Mouse (Mus musculus): ENCODE results near the gene Olfr632. TPM values are rescaled to one million over a fixed set of nuclear protein-coding genes. Genes with fewer than 3 reads are reported as not detected.
"Not testable (repeated sequence)": the region's sequence is repeated elsewhere in the genome, so short reads cannot be mapped to it uniquely, and the experiment has no call there.

Olfr632 gene
- total RNA-seq (2021), result not detected
- long read RNA-seq, experiment 1, result 0 reads
- long read RNA-seq, experiment 2, result 0 reads

DNA sequence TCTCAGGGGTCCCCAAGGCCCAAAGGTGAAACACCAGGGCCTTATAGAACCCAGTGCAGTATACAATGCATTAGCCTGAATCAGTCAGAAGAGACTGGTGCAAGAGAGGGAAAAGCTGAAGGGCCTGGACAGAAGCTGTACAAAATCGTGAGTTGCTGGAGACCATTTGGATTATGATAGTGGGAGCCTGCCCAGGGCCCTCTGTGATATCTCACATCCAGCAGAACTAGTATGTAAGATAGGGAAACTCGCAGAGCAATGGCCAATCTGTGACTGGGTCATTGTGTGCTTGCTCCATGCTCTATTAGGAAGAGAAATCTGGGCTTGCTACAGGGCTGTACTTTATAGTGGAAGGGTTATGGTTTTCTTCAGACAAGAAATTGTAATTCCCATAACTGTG, at the start of gene Olfr632:
Gene Olfr632 (plus strand): TSS at position 84 of the 400 bp plus-strand sequence.
- DNase-seq (ENCODE audit: low spot score), result no peak

DNA sequence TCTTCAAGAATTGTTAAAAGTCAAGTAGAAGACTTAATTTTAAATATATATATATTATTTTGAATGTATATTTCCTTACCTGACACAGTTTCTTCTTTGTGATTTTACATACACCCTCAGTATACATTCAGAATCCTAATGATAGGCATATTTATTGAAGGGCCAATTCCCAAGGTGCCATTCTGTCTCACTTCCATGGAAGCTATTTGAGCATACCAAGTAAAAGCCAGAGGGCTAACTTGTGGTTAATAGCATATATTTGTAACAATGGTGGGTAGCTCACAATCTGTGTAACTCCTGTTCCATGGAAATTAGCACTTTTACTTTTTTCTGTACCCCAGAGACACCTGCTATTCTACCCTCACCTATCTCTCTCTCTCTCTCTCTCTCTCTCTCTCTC, 48.0 kb upstream of the Olfr632 start, which contains the start of gene Olfr66:
Gene Olfr66 (minus strand): TSS at position 101 of the 400 bp plus-strand sequence.
- DNase-seq (ENCODE audit: low spot score), result no peak

DNA sequence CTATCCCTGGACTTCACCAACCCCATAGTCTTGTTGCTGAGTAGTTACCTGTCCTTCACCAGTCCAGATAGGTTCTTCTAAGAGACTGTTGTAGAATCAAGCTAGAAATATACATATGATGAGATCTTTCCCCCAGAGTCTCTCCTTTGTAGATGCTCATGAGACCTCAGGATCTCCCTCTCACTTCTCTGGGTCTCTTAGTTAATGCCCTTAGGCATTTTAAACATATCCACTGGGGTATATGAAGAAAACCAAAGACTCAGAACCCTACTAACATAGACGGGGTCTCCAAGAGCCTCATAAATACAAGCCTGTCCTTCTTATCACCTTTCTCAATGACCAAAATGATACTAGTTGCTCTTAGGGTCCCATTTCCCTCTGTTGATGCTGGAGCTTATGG, 39.8 kb upstream of the Olfr632 start, which contains the start of gene Olfr64:
Gene Olfr64 (minus strand): TSS at position 101 of the 400 bp plus-strand sequence.
- no peak for DNase-seq (ENCODE audit: low spot score)

DNA sequence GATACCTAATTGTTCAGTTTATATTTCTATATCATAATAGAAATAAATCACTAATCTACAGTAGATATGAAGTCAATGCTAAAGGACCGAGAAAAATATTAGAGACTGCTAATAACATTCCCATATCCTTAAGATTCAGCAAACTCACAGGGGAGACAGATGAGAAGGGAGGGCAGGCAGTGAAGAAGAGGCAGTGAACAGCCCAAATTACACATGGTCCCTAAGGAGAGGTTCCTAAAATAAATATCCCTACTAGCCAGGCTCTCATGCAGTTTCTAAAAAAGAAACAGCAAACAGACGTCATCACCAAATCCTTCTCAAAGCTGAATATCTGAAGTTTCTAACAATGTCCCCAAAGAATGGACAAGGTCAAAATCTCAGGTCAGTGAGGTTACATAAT, 31.0 kb upstream of the Olfr632 start, which contains the start of gene Olfr65:
Gene Olfr65 (plus strand): TSS at position 301 of the 400 bp plus-strand sequence.
- DNase-seq (ENCODE audit: low spot score), result no peak

DNA sequence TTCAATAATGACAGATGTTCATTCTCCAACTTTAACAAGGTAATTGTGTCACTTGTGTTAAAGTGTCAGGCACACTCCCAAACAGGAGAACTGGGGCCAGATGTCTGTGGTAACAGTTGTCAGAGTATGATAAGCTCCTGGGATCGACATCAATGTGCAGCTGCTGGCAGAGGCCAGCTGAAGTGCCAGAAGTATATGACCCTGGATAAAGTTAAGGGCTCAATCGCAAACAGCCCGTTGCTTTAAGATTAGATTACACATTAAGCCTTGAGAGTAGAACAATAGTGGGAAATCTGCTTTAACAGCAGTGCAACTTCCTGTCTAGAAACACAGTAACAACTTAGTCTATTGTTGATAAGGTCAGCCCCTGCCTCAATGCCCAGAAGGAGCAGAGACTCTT, 24.1 kb upstream of the Olfr632 start:
- no peak for DNase-seq (ENCODE audit: low spot score)

DNA sequence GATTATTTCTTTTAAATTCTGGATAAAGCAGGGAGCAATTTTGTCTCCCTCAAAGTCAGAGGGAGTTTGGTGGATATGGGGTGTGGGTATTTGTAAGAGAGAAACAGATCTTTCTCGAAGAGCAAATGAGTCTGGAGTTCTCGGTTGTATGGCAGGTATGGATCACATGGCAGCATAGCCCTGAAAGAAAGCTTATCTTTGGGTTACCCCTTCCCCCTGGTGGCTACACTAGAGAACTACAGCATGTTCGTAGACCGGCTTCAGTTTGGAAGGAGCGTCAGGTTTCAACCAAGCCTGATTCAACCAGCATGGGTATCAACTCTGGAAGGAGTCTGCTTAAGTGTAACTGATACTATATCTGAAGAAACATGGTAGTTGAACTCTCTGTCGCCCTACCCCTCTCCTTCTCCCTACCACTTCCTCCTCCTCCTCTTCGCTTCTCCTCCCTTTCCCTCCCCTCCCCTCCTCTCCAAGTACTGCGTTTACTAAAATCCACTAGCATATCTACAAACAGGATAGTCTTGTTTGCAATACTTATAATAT, 21.1 kb upstream of the Olfr632 start:
- DNase-seq (ENCODE audit: low spot score), result no peak

DNA sequence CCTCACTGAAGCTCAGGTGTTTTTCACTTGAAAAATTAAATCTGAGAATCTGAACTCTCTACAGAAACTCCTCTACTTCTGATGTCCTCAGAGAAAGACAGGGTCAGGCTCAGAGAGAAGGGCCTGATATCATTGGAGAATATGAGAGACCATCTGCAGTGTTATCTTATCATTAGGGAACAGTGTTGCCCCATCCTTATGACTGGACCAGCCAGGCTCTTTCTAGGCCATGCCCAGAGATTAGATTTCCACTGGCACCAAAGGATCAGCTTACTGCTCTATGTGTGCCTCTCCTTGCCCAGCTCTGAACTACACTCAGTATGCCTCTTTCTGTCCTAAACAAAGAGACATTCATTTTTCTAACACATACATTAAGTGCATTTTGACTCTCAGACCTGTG, 18.8 kb upstream of the Olfr632 start:
- no peak for DNase-seq (ENCODE audit: low spot score)

DNA sequence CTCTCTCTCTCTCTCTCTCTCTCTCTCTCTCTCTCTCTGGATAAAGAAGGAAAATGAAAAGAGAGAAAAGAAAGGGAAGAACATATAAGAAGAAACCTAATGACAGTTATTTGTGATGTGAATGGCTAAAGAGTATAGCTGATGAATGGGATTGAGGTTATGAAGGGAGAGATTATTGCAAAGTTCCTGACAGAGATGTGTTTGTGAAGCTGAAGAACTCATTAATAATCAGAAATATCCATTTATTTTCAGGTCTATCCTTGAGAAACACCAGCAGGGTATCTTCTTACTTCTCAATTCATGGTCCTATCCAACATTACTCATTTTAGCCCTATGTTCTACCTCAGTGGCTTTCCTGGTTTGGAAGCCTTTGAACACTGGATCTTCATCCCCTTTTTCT, 5.6 kb upstream of the Olfr632 start, which contains the start of gene Olfr631:
Gene Olfr631 (plus strand): TSS at position 301 of the 400 bp plus-strand sequence.
- no peak for DNase-seq (ENCODE audit: low spot score)

DNA sequence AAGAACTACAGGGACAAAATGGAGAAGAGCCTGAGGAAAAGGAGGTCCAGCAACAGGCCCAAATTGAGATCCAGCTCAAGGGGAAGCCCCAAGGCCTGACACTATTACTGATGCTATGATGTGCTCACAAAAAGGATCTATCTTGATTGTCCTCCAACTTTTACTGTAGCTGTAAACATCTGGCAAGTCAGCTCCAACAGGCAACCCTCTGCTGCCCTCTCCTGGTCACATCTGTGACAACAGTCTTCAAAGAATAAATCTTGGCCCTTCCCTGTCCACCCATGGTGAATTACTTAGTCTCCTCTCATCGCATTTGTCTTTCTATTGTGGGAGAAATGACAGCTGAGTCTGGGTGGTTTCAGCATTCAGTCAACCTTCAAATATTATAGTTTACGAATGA, 8.6 kb downstream of the Olfr632 start:
- no peak for DNase-seq (ENCODE audit: low spot score)

DNA sequence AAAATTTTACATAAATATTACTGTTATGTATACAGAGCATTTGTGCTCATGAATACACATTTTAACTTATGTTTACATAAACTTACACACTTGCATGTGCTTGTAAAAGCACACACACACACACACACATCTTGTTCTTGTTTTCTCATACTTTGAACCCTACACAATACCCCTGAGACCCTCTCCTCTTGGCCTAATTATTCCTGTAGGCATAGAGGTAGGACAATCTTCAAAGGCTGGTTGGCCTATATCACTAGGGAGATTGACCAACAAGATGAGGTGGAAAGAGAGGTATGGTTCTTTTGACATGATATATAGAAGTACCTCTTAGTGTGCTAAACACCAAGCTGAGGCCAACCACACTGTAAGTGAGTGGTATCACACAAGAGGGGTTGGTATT, 10.0 kb downstream of the Olfr632 start, which contains the start of gene Olfr633:
Gene Olfr633 (plus strand): TSS at position 301 of the 400 bp plus-strand sequence.
- DNase-seq (ENCODE audit: low spot score), result no peak

DNA sequence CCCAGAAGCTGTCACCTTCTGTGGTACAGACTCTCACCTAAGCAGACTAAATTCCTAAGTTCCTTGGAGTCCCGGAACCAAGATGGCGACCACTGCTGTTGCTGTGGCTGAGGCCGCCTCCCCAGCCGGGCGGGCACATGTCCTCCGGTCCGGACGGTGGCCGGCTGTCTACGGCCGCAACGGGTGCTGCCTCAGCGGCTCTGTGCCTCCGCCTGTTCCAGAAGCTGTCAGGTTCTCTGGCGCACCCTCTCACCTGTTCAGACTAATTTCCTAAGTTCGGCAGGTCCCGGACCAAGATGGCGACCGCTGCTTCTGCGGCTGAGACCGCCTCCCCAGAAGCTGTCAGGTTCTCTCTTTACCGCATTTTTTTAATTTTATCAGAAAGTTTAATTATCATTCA, 32.7 kb downstream of the Olfr632 start:
- DNase-seq (ENCODE audit: low spot score), result not testable (repeated sequence)

DNA sequence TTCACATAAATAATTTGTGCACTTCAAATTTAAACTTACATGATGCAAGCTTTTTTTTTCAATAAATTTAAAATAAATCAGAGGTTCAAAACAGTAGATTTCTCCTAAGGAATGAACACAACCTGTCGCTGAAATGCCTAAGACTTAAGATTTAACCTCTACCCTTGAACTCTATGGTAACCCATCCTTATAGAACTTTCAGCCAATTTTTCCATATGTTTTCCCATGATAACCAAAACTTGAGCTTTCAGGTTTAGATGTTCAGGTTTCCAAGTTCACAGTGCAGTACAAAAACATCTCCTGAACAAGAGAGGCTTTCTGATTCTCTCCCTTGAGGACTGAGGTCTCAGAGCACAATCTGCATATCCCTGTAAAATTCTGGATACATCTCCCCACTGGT, 36.7 kb downstream of the Olfr632 start, which contains the start of gene Olfr635:
Gene Olfr635 (plus strand): TSS at position 301 of the 400 bp plus-strand sequence.
- DNase-seq (ENCODE audit: low spot score), result no peak

DNA sequence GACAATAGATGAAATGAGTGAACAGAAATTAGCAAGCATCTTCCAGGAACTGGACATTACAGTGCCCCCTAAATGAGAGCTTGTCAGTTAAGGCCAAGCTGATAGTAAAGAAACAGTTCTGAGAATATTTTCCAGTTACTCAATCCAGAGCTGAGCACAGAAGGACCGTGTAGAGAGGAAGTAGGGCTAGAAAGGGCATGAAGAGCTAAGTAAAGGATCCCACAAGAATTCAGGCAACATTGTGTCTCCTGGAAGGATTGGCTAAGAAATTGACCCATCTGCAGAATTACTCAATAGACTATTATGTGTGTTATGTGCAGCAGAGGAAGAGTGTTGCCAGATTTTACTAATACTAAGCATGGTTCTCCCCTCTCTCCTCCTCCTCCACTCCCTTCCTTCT, 37.6 kb downstream of the Olfr632 start:
- DNase-seq (ENCODE audit: low spot score), result no peak

Other genes starting within 250 kb of the Olfr632 start
- not detected for gene Olfr243, start 219.7 kb upstream of the Olfr632 start, total RNA-seq (2021)
- gene Olfr628, start 204.0 kb upstream of the Olfr632 start, total RNA-seq (2021), result not detected
- gene Olfr629, start 189.4 kb upstream of the Olfr632 start, total RNA-seq (2021), result not detected
- not detected for gene Olfr630, start 177.0 kb upstream of the Olfr632 start, total RNA-seq (2021)
- gene Olfr69, start 162.8 kb upstream of the Olfr632 start, total RNA-seq (2021), result not detected
- gene Olfr68, start 154.6 kb upstream of the Olfr632 start, total RNA-seq (2021), result not detected
- gene Olfr67, start 142.5 kb upstream of the Olfr632 start, total RNA-seq (2021), result not detected
- 10 to 100 TPM; 28.0 to 32.7 TPM for gene Hbb-bt, start 120.4 kb upstream of the Olfr632 start, total RNA-seq (2021)
- 100 to 1,000 TPM; 317 to 407 TPM for gene Hbb-bs, start 106.3 kb upstream of the Olfr632 start, total RNA-seq (2021)
- not detected for gene Hbb-bh2, start 93.8 kb upstream of the Olfr632 start, total RNA-seq (2021)
- not detected for gene Hbb-bh1, start 91.2 kb upstream of the Olfr632 start, total RNA-seq (2021)
- not detected for gene Hbb-y, start 81.1 kb upstream of the Olfr632 start, total RNA-seq (2021)
- gene Olfr66, start 48.1 kb upstream of the Olfr632 start, total RNA-seq (2021), result not detected
- not detected for gene Olfr64, start 39.9 kb upstream of the Olfr632 start, total RNA-seq (2021)
- gene Olfr65, start 30.9 kb upstream of the Olfr632 start, total RNA-seq (2021), result not detected
- not detected for gene Olfr631, start 5.5 kb upstream of the Olfr632 start, total RNA-seq (2021)
- not detected for gene Olfr633, start 10.1 kb downstream of the Olfr632 start, total RNA-seq (2021)
- not detected for gene Olfr635, start 36.8 kb downstream of the Olfr632 start, total RNA-seq (2021)
- not detected for gene Olfr638, start 64.4 kb downstream of the Olfr632 start, total RNA-seq (2021)
- gene Olfr639, start 83.0 kb downstream of the Olfr632 start, total RNA-seq (2021), result under 1 TPM in 1 of 2 experiments, not detected in 1; 0.05 TPM
- not detected for gene Olfr640, start 91.2 kb downstream of the Olfr632 start, total RNA-seq (2021)
- not detected for gene Olfr641, start 101.1 kb downstream of the Olfr632 start, total RNA-seq (2021)
- gene Olfr642, start 118.3 kb downstream of the Olfr632 start, total RNA-seq (2021), result not detected
- gene 4930516K23Rik, start 127.1 kb downstream of the Olfr632 start, total RNA-seq (2021), result not detected
- not detected for gene Olfr644, start 137.5 kb downstream of the Olfr632 start, total RNA-seq (2021)
- gene Olfr645, start 151.1 kb downstream of the Olfr632 start, total RNA-seq (2021), result not detected
- gene Olfr646, start 170.5 kb downstream of the Olfr632 start, total RNA-seq (2021), result not detected
- not detected for gene Ubqln5, start 195.5 kb downstream of the Olfr632 start, total RNA-seq (2021)
- gene Olfr643, start 203.1 kb downstream of the Olfr632 start, total RNA-seq (2021), result not detected
- gene Ubqln3, start 208.9 kb downstream of the Olfr632 start, total RNA-seq (2021), result not detected
- gene Ubqlnl, start 216.2 kb downstream of the Olfr632 start, total RNA-seq (2021), result not detected
- not detected for gene Olfm5, start 230.5 kb downstream of the Olfr632 start, total RNA-seq (2021)
- gene Olfr648, start 249.0 kb downstream of the Olfr632 start, total RNA-seq (2021), result not detected

All from gastrocnemius, adult 18-20 months (tissue).